Mouse (Mus musculus) forebrain, embryonic 10.5 days (tissue): ENCODE results near the gene Ube4a. TPM values are rescaled to one million over a fixed set of nuclear protein-coding genes. Genes with fewer than 3 reads are reported as not detected.
A peak's percentile ranks its signal among the peaks of the same experiment; 100 is the strongest.
"Not testable (repeated sequence)": the region's sequence is repeated elsewhere in the genome, so short reads cannot be mapped to it uniquely, and the experiment has no call there.

ENCODE experiments used
- DNase-seq: peaks from one replicate; pipeline ENCODE4 v3.0.0-alpha.2; 2017; ENCODE audit warnings: low spot score; ENCODE audit errors: extremely low spot score
- H3K27ac ChIP-seq: fragments of 300-500 bp; sonication (generic); 2 replicates; pipeline ENCODE4 v1.5.1; 2016; ENCODE audit warnings: mild to moderate bottlenecking
- H3K27me3 ChIP-seq: fragments of 300-500 bp; sonication (generic); 2 replicates; pipeline ENCODE4 v1.6.1; 2016; ENCODE audit warnings: mild to moderate bottlenecking; ENCODE audit not compliant: poor library complexity, severe bottlenecking
- H3K36me3 ChIP-seq: fragments of 300-500 bp; sonication (generic); replicated peaks from 2 replicates; pipeline ENCODE4 v1.6.1; 2016; ENCODE audit warnings: mild to moderate bottlenecking, moderate library complexity
- H3K4me1 ChIP-seq: fragments of 300-500 bp; sonication (generic); 2 replicates; pipeline ENCODE4 v1.6.1; 2016
- H3K4me3 ChIP-seq: fragments of 300-500 bp; sonication (generic); 2 replicates; pipeline ENCODE4 v1.5.1; 2016; ENCODE audit warnings: mild to moderate bottlenecking, moderate library complexity
- H3K9me3 ChIP-seq: fragments of 300-500 bp; sonication (generic); 2 replicates; pipeline ENCODE4 v1.6.1; 2016; ENCODE audit warnings: mild to moderate bottlenecking, moderate library complexity
- WGBS: fragments of 180-500 bp; shearing (Covaris S2); methylation state at CpG from one replicate; pipeline ENCODE4 v1.1.7; 2016; 5-methylcytosine and 5-hydroxymethylcytosine counted together
- polyA plus RNA-seq: library from polyadenylated mRNA; unstranded; fragments of >200 nt; fragmentation: Nextera tagmentation; extraction: Ambion mirVana; gene quantifications from 2 replicates; pipeline ENCODE4 v1.2.1, GENCODE M21; 2016

Ube4a gene
- polyA plus RNA-seq, 1 experiment from 2014 or later: 24.8 TPM

- Histone ChIP-seq H3K9me3 (no peaks in the 10 kb centered on the region), H3K4me3 (no peak overlapping the region), H3K27me3 (0 out of 2 replicates have a peak, but pooled peaks cover 11% of the 10 kb centered on the region), H3K36me3 (no peaks in the 10 kb centered on the region), H3K4me1 (no peaks in the 10 kb centered on the region), H3K27ac (no peak overlapping the region)
- 82% methylated on average over 6 of the region's 6 CpGs for WGBS
- no peak for DNase-seq
Observed at GRCm38 (mm10) chr9:44977813-44978212, 12.4 kb upstream of the Ube4a start.

DNA sequence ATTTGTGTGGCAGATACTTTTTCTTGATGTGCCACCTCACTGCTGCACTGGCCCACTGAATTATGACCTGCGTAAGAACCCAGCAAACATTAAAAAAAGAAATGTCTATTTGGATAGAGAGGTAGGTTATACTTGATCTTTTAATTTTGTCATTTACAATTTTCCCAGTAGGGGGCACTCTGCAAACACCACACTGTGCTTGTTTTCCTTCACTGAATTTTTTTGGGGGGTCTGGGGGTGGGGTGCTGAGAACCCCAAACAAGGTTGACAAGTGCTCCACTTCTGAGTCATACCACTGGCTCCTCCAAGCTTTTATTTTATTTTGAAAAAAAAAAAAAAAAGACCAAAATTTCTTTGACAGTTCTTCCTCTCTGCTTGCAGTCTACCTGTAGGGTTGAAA is 4.0 kb upstream of the Ube4a start:
- H3K4me3 ChIP-seq: no peak overlapping the region
- WGBS: 67% methylated on average over 1 of the region's 1 CpGs
- H3K9me3 ChIP-seq: no peaks in the 10 kb centered on the region; the same call in 1 of the 2 replicates
- peaks cover 15% of the 10 kb centered on the region for H3K4me1 ChIP-seq
- H3K27ac ChIP-seq: no peak overlapping the region
- DNase-seq: no peak
- 0 out of 2 replicates have a peak, but pooled peaks cover 11% of the 10 kb centered on the region for H3K27me3 ChIP-seq
- H3K36me3 ChIP-seq: no peaks in the 10 kb centered on the region

- H3K36me3 ChIP-seq, H3K9me3 ChIP-seq, H3K27me3 ChIP-seq, DNase-seq, H3K27ac ChIP-seq, H3K4me3 ChIP-seq: not testable (repeated sequence)
- H3K4me1 ChIP-seq: peaks cover 19% of the 10 kb centered on the region
- 89% methylated on average over 5 of the region's 5 CpGs for WGBS
Observed at GRCm38 (mm10) chr9:44967763-44968162, 2.4 kb upstream of the Ube4a start.

DNA sequence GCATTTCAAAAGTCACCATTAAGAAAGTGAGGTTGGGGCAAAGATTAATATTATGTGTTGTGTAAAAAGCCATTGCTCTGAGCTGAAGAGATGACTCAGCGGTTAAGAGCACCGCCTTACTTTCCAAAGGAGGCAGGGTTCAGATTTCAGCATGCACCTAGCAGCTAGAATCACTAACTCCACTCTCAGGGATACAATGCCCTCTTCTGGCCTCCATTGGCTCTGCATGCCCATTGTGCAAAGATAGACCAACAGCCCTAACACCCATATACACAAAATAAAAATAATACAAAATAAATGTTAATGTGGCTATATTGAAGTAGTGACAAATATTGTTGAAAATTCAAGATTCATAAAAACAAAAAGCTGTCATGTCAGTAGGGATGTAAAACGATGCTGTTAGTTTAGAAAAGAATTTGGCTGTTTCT is 1.4 kb upstream of the Ube4a start:
- Histone ChIP-seq H3K36me3 (peaks cover 11% of the 10 kb centered on the region), H3K4me1 (peaks cover 19% of the 10 kb centered on the region), H3K9me3 (no peaks in the 10 kb centered on the region; the same call in 1 of the 2 replicates), H3K4me3 (no peak overlapping the region), H3K27me3 (no peaks in the 10 kb centered on the region), H3K27ac (no peak overlapping the region)
- peak; percentile 61 for DNase-seq
- WGBS: 23% methylated on average over 3 of the region's 3 CpGs

DNA sequence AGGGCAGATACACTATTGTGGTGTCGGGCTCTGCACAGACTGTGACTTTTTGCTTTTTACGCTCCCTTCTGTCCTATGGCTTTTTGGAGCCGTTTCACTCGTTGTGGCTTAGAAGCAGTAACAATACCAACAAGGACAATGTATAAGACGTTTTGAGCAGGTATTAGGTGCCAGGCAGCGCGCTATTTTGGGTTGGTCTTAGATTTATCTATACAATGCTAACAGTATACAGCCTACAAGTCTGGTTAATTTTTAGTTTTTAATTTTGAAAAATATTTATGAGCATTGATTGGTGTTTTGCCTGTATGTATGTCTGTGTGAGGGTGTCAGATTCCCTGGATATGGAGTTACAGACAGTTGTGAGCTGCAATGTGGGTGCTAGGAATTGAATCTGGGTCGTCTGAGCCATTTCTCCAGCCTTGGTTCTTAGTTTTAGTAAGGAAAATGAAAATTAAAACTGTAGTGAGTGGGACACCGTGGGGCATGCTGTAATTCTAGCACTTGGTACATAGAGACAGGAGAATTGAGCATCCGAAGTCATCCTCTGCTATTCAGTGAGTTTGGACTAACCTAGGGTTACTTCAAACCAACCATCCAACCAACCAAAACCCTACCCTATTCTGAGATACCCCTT is 550 bp upstream of the Ube4a start:
- H3K9me3 ChIP-seq: no peaks in the 10 kb centered on the region; the same call in 1 of the 2 replicates
- H3K4me1 ChIP-seq: peaks cover 19% of the 10 kb centered on the region
- H3K36me3 ChIP-seq: peaks cover 20% of the 10 kb centered on the region
- H3K4me3 ChIP-seq: peak overlapping the region; percentile 92
- no peak for DNase-seq
- peak overlapping the region; percentile 78 for H3K27ac ChIP-seq
- no peaks in the 10 kb centered on the region for H3K27me3 ChIP-seq
- WGBS: 15% methylated on average over 10 of the region's 10 CpGs

DNA sequence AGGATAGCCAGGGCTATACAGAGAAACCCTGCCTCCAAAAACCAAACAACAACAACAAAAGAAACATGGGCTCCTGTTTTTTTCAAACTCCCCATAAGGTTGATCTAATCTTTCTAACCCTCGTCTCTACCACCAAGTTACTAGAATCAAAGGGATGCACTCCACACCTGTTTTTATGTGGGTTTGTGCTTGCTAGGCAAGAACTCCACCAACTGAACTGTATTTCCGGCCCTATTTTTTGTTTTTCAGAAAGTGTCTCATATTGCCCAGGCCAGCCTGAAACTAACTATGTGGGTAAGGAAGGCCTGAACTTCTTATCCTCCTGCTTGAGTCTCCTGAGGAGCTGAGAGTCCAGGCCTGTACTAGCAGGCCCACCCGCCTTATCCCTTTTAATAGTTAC is 11.0 kb downstream of the Ube4a start:
- Histone ChIP-seq H3K27me3 (no peaks in the 10 kb centered on the region), H3K4me1 (no peaks in the 10 kb centered on the region), H3K36me3 (peaks cover 86% of the 10 kb centered on the region), H3K27ac (no peak overlapping the region), H3K4me3 (no peak overlapping the region), H3K9me3 (no peaks in the 10 kb centered on the region)
- 95% methylated on average over 3 of the region's 3 CpGs for WGBS
- no peak for DNase-seq

- no peak overlapping the region for H3K27ac ChIP-seq
- H3K4me3 ChIP-seq: no peak overlapping the region
- no peaks in the 10 kb centered on the region for H3K9me3 ChIP-seq
- no peaks in the 10 kb centered on the region for H3K4me1 ChIP-seq
- DNase-seq: no peak
- WGBS: 90% methylated on average over 5 of the region's 5 CpGs
- no peaks in the 10 kb centered on the region for H3K27me3 ChIP-seq
- peaks cover 88% of the 10 kb centered on the region for H3K36me3 ChIP-seq
Observed at GRCm38 (mm10) chr9:44947836-44948235, 17.6 kb downstream of the Ube4a start.

- Histone ChIP-seq H3K36me3 (peaks cover 89% of the 10 kb centered on the region), H3K9me3 (no peaks in the 10 kb centered on the region), H3K27ac (no peak overlapping the region), H3K4me1 (no peaks in the 10 kb centered on the region), H3K27me3 (no peaks in the 10 kb centered on the region), H3K4me3 (no peak overlapping the region)
- WGBS: 94% methylated on average over 7 of the region's 7 CpGs
- no peak for DNase-seq
Observed at GRCm38 (mm10) chr9:44946185-44946695, 19.2 kb downstream of the Ube4a start.

DNA sequence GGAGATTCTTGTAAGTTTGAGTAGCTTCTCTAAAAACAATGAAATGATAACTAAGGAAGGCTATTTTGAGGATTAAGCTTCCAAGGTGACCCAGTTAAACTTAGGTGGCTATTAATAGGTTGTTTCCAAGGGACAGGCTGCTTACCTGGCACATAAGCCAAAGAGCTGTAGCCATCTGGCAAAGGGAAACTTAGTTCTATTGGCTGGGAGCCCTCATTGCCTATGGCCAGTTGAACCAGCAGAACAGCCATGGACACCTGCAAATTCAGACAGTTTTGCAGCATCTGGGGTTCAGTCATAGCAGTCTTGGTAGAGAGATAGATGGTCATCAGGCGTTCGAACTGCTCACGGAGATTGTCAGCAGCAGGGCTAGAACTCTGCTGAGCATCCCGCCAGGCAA is 23.0 kb downstream of the Ube4a start:
- H3K4me3 ChIP-seq: no peak overlapping the region
- 95% methylated on average over 4 of the region's 4 CpGs for WGBS
- H3K9me3 ChIP-seq: no peaks in the 10 kb centered on the region
- no peak for DNase-seq
- H3K4me1 ChIP-seq: no peaks in the 10 kb centered on the region
- H3K36me3 ChIP-seq: peaks cover 85% of the 10 kb centered on the region
- H3K27ac ChIP-seq: no peak overlapping the region
- H3K27me3 ChIP-seq: no peaks in the 10 kb centered on the region

DNA sequence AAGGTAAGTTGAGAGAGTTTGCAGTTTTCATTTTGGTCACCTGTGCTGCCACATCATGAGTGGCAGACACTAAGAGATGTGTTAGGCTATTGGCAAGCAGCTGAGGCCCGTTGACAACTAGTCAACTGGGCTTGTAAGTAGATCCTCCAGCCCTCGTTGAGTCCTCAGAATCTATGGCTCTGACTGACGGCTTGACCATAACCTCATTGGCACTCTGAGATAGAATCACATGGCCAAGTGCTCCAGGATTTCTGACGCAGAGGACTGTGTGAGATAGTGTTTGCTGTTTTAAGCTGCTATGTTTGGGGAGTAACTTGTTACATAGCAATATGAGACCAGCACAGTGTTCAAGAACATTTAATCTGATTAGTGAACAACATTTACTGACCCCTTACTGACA is 23.6 kb downstream of the Ube4a start:
- Histone ChIP-seq H3K36me3 (peaks cover 85% of the 10 kb centered on the region), H3K27me3 (no peaks in the 10 kb centered on the region), H3K27ac (no peak overlapping the region), H3K4me3 (no peak overlapping the region), H3K4me1 (no peaks in the 10 kb centered on the region), H3K9me3 (no peaks in the 10 kb centered on the region)
- no peak for DNase-seq
- 90% methylated on average over 4 of the region's 4 CpGs for WGBS

DNA sequence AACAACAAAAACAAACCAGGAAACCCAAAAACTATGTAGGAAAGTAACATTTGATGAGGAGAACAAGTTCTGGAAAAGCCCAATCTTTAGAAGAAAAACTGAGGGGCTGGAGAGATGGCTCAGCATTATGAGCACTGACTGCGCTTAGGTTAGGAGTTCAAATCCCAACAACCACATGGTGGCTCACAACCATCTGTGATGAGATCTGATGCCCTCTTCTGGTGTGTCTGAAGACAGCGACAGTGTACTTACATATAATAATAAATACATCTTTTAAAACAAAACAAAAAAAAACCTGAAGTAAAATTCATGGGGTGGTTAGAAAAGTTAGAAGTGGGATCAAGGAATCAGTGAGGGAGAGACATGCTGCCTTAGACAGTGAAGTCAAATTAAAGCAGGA is 43.9 kb downstream of the Ube4a start:
- peaks cover 21% of the 10 kb centered on the region for H3K4me1 ChIP-seq
- no peak for DNase-seq
- H3K36me3 ChIP-seq: no peaks in the 10 kb centered on the region; the same call in 1 of the 2 replicates
- peak overlapping the region; percentile 94 for H3K27ac ChIP-seq
- no peaks in the 10 kb centered on the region for H3K27me3 ChIP-seq
- peak overlapping the region; percentile 99 for H3K4me3 ChIP-seq
- WGBS: 67% methylated on average over 2 of the region's 2 CpGs
- H3K9me3 ChIP-seq: no peaks in the 10 kb centered on the region

DNA sequence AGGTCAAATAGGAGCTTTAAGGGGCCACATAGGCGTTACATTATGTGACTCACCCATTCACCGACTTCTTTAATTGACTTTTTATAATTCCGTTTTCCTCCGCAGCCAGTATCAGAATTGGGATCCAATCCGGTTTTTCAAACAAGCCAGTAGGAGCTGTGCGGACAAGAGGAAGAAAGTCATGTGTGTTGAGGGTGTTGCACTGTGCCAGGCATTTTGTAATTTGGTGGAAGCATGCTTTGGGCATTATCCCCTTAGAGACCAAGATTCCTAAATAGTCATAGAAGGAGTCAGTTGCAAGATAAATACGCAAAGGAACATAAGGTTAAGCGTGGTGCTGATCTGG is 44.3 kb downstream of the Ube4a start:
- Histone ChIP-seq H3K9me3 (no peaks in the 10 kb centered on the region), H3K4me1 (peaks cover 21% of the 10 kb centered on the region), H3K4me3 (peak overlapping the region; percentile 99), H3K36me3 (no peaks in the 10 kb centered on the region; the same call in 1 of the 2 replicates), H3K27me3 (no peaks in the 10 kb centered on the region), H3K27ac (peak overlapping the region; percentile 94)
- WGBS: 1% methylated on average over 8 of the region's 8 CpGs
- DNase-seq: no peak

GRCm38 (mm10) chr9:44920374-44921122 is 44.9 kb downstream of the Ube4a start, which contains the start of gene Atp5l:
Gene Atp5l (minus strand): TSS chr9:44920742.
- Histone ChIP-seq H3K4me3 (peak within 1 kb of the TSS; percentile 99), H3K27ac (peak within 1 kb of the TSS; percentile 94), H3K36me3 (no peaks in the 10 kb centered on the region; the same call in 1 of the 2 replicates), H3K4me1 (peaks cover 21% of the 10 kb centered on the region), H3K27me3 (no peaks in the 10 kb centered on the region), H3K9me3 (no peaks in the 10 kb centered on the region)
- peak; percentile 86 for DNase-seq
- WGBS: under 1% methylated on average over 48 of the region's 48 CpGs
